Mouse (Mus musculus) embryonic fibroblast, embryonic 13.5 days (primary cell): ENCODE measurements around the gene Robo1. TPM values are rescaled to one million over a fixed set of nuclear protein-coding genes. Genes with fewer than 3 reads are reported as not detected.

ENCODE experiments used
- H3K27ac ChIP-seq: 2 replicates; pipeline ENCODE4 v1.5.1; 2012; ENCODE audit warnings: low read length, control low read depth, inconsistent platforms; ENCODE audit not compliant: insufficient read depth
- H3K4me1 ChIP-seq: 2 replicates; pipeline ENCODE4 v1.6.1; 2011; ENCODE audit warnings: low read length; ENCODE audit not compliant: control insufficient read depth, insufficient read depth
- H3K4me3 ChIP-seq: 2 replicates; pipeline ENCODE4 v1.5.1; 2011; ENCODE audit warnings: mild to moderate bottlenecking, control low read depth, low read length; ENCODE audit not compliant: insufficient read depth
- CTCF ChIP-seq: IDR thresholded peaks from 2 replicates; pipeline ENCODE4 v1.5.1; 2011; ENCODE audit warnings: mild to moderate bottlenecking, control low read depth, low read length, moderate library complexity, borderline replicate concordance; ENCODE audit not compliant: insufficient read depth
- POLR2A ChIP-seq: IDR thresholded peaks from 2 replicates; pipeline ENCODE4 v1.6.1; 2011; ENCODE audit warnings: low read depth, mild to moderate bottlenecking, control low read depth, low read length, moderate library complexity
- polyA plus RNA-seq: library from polyadenylated mRNA; stranded (reverse); fragments of >200 nt; gene quantifications from 2 replicates; pipeline ENCODE4 v1.2.4, GENCODE M21; 2011; ENCODE audit warnings: low read depth; ENCODE audit not compliant: missing spikeins, insufficient read length

Robo1 gene
- polyA plus RNA-seq, 1 experiment = 29.7 TPM

GRCm38 (mm10) chr16:72376896-72377295 lies 68.8 kb downstream of the Robo1 start:
- TF ChIP-seq CTCF (no peak), POLR2A (no peak)
- no peak overlapping the region for H3K4me3 ChIP-seq
- no peak overlapping the region for H3K27ac ChIP-seq
- H3K4me1 ChIP-seq = no peaks in the 10 kb centered on the region

GRCm38 (mm10) chr16:72381819-72382218 lies 73.7 kb downstream of the Robo1 start:
- H3K4me1 ChIP-seq = no peaks in the 10 kb centered on the region
- TF ChIP-seq CTCF = no peak
- TF ChIP-seq POLR2A = no peak

GRCm38 (mm10) chr16:72383566-72383965 lies 75.5 kb downstream of the Robo1 start:
- H3K4me3 ChIP-seq = no peak overlapping the region
- H3K27ac ChIP-seq = no peak overlapping the region
- no peak for TF ChIP-seq POLR2A
- TF ChIP-seq CTCF = no peak
- H3K4me1 ChIP-seq = no peaks in the 10 kb centered on the region

More at GRCm38 (mm10) chr16:72381819-72382218, 73.7 kb downstream of the Robo1 start:
- H3K4me3 ChIP-seq = no peak overlapping the region
- no peak overlapping the region for H3K27ac ChIP-seq

GRCm38 (mm10) chr16:72393512-72393911 lies 85.4 kb downstream of the Robo1 start:
- H3K4me3 ChIP-seq = no peak overlapping the region
- no peak for TF ChIP-seq POLR2A
- no peak for TF ChIP-seq CTCF
- H3K27ac ChIP-seq = no peak overlapping the region
- H3K4me1 ChIP-seq = no peaks in the 10 kb centered on the region

- Histone ChIP-seq H3K4me1 (no peaks in the 10 kb centered on the region), H3K27ac (no peak overlapping the region), H3K4me3 (no peak overlapping the region)
- TF ChIP-seq POLR2A = no peak
- TF ChIP-seq CTCF = no peak
Observed at GRCm38 (mm10) chr16:72398811-72399210, 90.7 kb downstream of the Robo1 start.

- no peak overlapping the region for H3K27ac ChIP-seq
- H3K4me1 ChIP-seq = no peaks in the 10 kb centered on the region
- no peak overlapping the region for H3K4me3 ChIP-seq
- no peak for TF ChIP-seq CTCF
- no peak for TF ChIP-seq POLR2A
Observed at GRCm38 (mm10) chr16:72402381-72402780, 94.3 kb downstream of the Robo1 start.

- no peak overlapping the region; the same call in 1 of the 2 replicates for H3K27ac ChIP-seq
- no peaks in the 10 kb centered on the region for H3K4me1 ChIP-seq
- TF ChIP-seq POLR2A (no peak), CTCF (no peak)
- H3K4me3 ChIP-seq = no peak overlapping the region
Observed at GRCm38 (mm10) chr16:72409820-72410219, 101.7 kb downstream of the Robo1 start.

GRCm38 (mm10) chr16:72411669-72412270 lies 103.7 kb downstream of the Robo1 start:
- Histone ChIP-seq H3K4me3 (no peak overlapping the region), H3K4me1 (no peaks in the 10 kb centered on the region), H3K27ac (no peak overlapping the region)
- no peak for TF ChIP-seq POLR2A
- no peak for TF ChIP-seq CTCF

GRCm38 (mm10) chr16:72412879-72413278 lies 104.8 kb downstream of the Robo1 start:
- TF ChIP-seq CTCF = no peak
- no peak for TF ChIP-seq POLR2A
- no peak overlapping the region for H3K27ac ChIP-seq
- no peak overlapping the region for H3K4me3 ChIP-seq
- no peaks in the 10 kb centered on the region; the same call in 1 of the 2 replicates for H3K4me1 ChIP-seq

- H3K4me3 ChIP-seq = no peak overlapping the region
- no peak overlapping the region for H3K27ac ChIP-seq
- H3K4me1 ChIP-seq = no peaks in the 10 kb centered on the region; the same call in 1 of the 2 replicates
- TF ChIP-seq POLR2A (no peak), CTCF (no peak)
Observed at GRCm38 (mm10) chr16:72419328-72420066, 111.4 kb downstream of the Robo1 start.
